Mouse (Mus musculus) embryonic facial prominence, embryonic 14.5 days (tissue): Measurements from ENCODE around the gene Pomt2. TPM values are rescaled to one million over a fixed set of nuclear protein-coding genes. Genes with fewer than 3 reads are reported as not detected.

ENCODE experiments used
- ATAC-seq: fragments of 200-750 bp; cut with Nextera tagmentation; 2 replicates; pipeline ENCODE4 v1.8.0; 2017; ENCODE audit warnings: low read depth, moderate number of reproducible peaks, moderate TSS enrichment
- DNase-seq: peaks from one replicate; pipeline ENCODE4 v3.0.0-alpha.2; 2015; ENCODE audit warnings: low spot score
- H3K27ac ChIP-seq: fragments of 300-500 bp; sonication (generic); replicated peaks from 2 replicates; pipeline ENCODE4 v1.5.1; 2014; ENCODE audit warnings: low read depth, mild to moderate bottlenecking, low read length, moderate library complexity
- H3K27me3 ChIP-seq: fragments of 300-500 bp; sonication (generic); replicated peaks from 2 replicates; pipeline ENCODE4 v1.6.1; 2014; ENCODE audit warnings: low read length; ENCODE audit not compliant: control insufficient read depth, insufficient read depth
- H3K36me3 ChIP-seq: fragments of 300-500 bp; sonication (generic); 2 replicates; pipeline ENCODE4 v1.6.1; 2014; ENCODE audit warnings: low read length, mixed read lengths; ENCODE audit not compliant: control insufficient read depth, insufficient read depth
- H3K4me1 ChIP-seq: fragments of 300-500 bp; sonication (generic); 2 replicates; pipeline ENCODE4 v1.6.1; 2014; ENCODE audit warnings: antibody characterized with exemption, low read length; ENCODE audit not compliant: control insufficient read depth, insufficient read depth
- H3K4me2 ChIP-seq: fragments of 300-500 bp; sonication (generic); 2 replicates; pipeline ENCODE4 v1.6.1; 2014; ENCODE audit warnings: low read depth, mild to moderate bottlenecking, low read length, moderate library complexity, mixed read lengths
- H3K4me3 ChIP-seq: fragments of 300-500 bp; sonication (generic); 2 replicates; pipeline ENCODE4 v1.5.1; 2014; ENCODE audit warnings: low read depth, mild to moderate bottlenecking, low read length
- H3K9ac ChIP-seq: fragments of 300-500 bp; sonication (generic); 2 replicates; pipeline ENCODE4 v1.6.1; 2014; ENCODE audit warnings: low read depth, mild to moderate bottlenecking, low read length, moderate library complexity, mixed read lengths
- H3K9me3 ChIP-seq: fragments of 300-500 bp; sonication (generic); 2 replicates; pipeline ENCODE4 v1.6.1; 2016; ENCODE audit warnings: low read length; ENCODE audit not compliant: control insufficient read depth
- WGBS: fragments of 180-500 bp; shearing (Covaris S2); extraction: QIAGEN DNeasy Blood & Tissue Kit; methylation state at CpG from one replicate; pipeline ENCODE4 v1.1.7; 2014; 5-methylcytosine and 5-hydroxymethylcytosine counted together
- polyA plus RNA-seq: library from polyadenylated mRNA; unstranded; fragments of >200 nt; fragmentation: Nextera tagmentation; extraction: Ambion mirVana; gene quantifications from 2 replicates; pipeline ENCODE4 v1.2.1, GENCODE M21; 2014

Pomt2 gene
- polyA plus RNA-seq, 1 experiment from 2014 or later: 21.3 TPM

- no peak overlapping the region for H3K4me3 ChIP-seq
- no peaks in the 10 kb centered on the region for H3K9me3 ChIP-seq
- ATAC-seq (no peak), DNase-seq (no peak)
- 64% methylated on average over 4 of the region's 4 CpGs for whole genome bisulfite sequencing
- H3K36me3 ChIP-seq: no peaks in the 10 kb centered on the region
- H3K27me3 ChIP-seq: no peaks in the 10 kb centered on the region
- no peak overlapping the region for H3K27ac ChIP-seq
- no peaks in the 10 kb centered on the region for H3K4me1 ChIP-seq
- no peak overlapping the region for H3K4me2 ChIP-seq
- H3K9ac ChIP-seq: no peak overlapping the region
Measured at GRCm38 (mm10) chr12:87089255-87089654, 58.5 kb downstream of the Pomt2 start.

- no peaks in the 10 kb centered on the region for H3K9me3 ChIP-seq
- no peak overlapping the region for H3K9ac ChIP-seq
- no peak overlapping the region for H3K4me3 ChIP-seq
- H3K27me3 ChIP-seq: no peaks in the 10 kb centered on the region
- H3K4me1 ChIP-seq: no peaks in the 10 kb centered on the region
- no peak for ATAC-seq
- H3K4me2 ChIP-seq: no peak overlapping the region
- no peaks in the 10 kb centered on the region for H3K36me3 ChIP-seq
- no peak for DNase-seq
- 40% methylated on average over 4 of the region's 4 CpGs for WGBS
- no peak overlapping the region for H3K27ac ChIP-seq
Measured at GRCm38 (mm10) chr12:87088331-87088730, 59.4 kb downstream of the Pomt2 start.

- ATAC-seq (no peak), DNase-seq (no peak)
- 49% methylated on average over 7 of the region's 7 CpGs for WGBS
- no peaks in the 10 kb centered on the region for H3K27me3 ChIP-seq
- H3K4me1 ChIP-seq: no peaks in the 10 kb centered on the region
- H3K4me3 ChIP-seq: no peak overlapping the region
- H3K27ac ChIP-seq: no peak overlapping the region
- no peaks in the 10 kb centered on the region for H3K36me3 ChIP-seq
- no peaks in the 10 kb centered on the region for H3K9me3 ChIP-seq
- H3K9ac ChIP-seq: no peak overlapping the region
- H3K4me2 ChIP-seq: no peak overlapping the region
Measured at GRCm38 (mm10) chr12:87087236-87087635, 60.5 kb downstream of the Pomt2 start.

- 78% methylated on average over 8 of the region's 8 CpGs for WGBS
- no peak overlapping the region for H3K4me2 ChIP-seq
- no peaks in the 10 kb centered on the region for H3K9me3 ChIP-seq
- no peaks in the 10 kb centered on the region for H3K4me1 ChIP-seq
- no peak for DNase-seq
- no peak overlapping the region for H3K27ac ChIP-seq
- H3K27me3 ChIP-seq: no peaks in the 10 kb centered on the region
- H3K4me3 ChIP-seq: no peak overlapping the region
- H3K9ac ChIP-seq: no peak overlapping the region
- no peaks in the 10 kb centered on the region for H3K36me3 ChIP-seq
- no peak for ATAC-seq
Measured at GRCm38 (mm10) chr12:87082797-87083196, 65.0 kb downstream of the Pomt2 start.

- Histone ChIP-seq H3K27ac (no peak overlapping the region), H3K9ac (no peak overlapping the region), H3K36me3 (no peaks in the 10 kb centered on the region), H3K4me3 (no peak overlapping the region), H3K4me1 (no peaks in the 10 kb centered on the region), H3K4me2 (no peak overlapping the region), H3K27me3 (no peaks in the 10 kb centered on the region), H3K9me3 (no peaks in the 10 kb centered on the region)
- ATAC-seq: no peak
- DNase-seq: no peak
- WGBS: 87% methylated on average over 2 of the region's 2 CpGs
Measured at GRCm38 (mm10) chr12:87076610-87077009, 71.2 kb downstream of the Pomt2 start.

GRCm38 (mm10) chr12:87070520-87070919, 77.2 kb downstream of the Pomt2 start:
- DNase-seq (no peak), ATAC-seq (no peak)
- H3K9ac ChIP-seq: no peak overlapping the region
- whole genome bisulfite sequencing: 59% methylated on average over 5 of the region's 5 CpGs
- no peaks in the 10 kb centered on the region for H3K27me3 ChIP-seq
- no peak overlapping the region for H3K4me3 ChIP-seq
- H3K4me2 ChIP-seq: no peak overlapping the region
- no peaks in the 10 kb centered on the region for H3K9me3 ChIP-seq
- no peaks in the 10 kb centered on the region for H3K36me3 ChIP-seq
- H3K4me1 ChIP-seq: no peaks in the 10 kb centered on the region
- H3K27ac ChIP-seq: no peak overlapping the region

GRCm38 (mm10) chr12:87066429-87066828, 81.3 kb downstream of the Pomt2 start:
- no peak overlapping the region for H3K9ac ChIP-seq
- H3K36me3 ChIP-seq: no peaks in the 10 kb centered on the region
- peak; percentile 33 for DNase-seq
- H3K4me1 ChIP-seq: no peaks in the 10 kb centered on the region
- H3K27ac ChIP-seq: no peak overlapping the region
- no peaks in the 10 kb centered on the region for H3K9me3 ChIP-seq
- H3K27me3 ChIP-seq: no peaks in the 10 kb centered on the region
- no peak overlapping the region for H3K4me3 ChIP-seq
- 78% methylated on average over 5 of the region's 5 CpGs for WGBS
- H3K4me2 ChIP-seq: no peak overlapping the region
- peak; percentile 44; the same call in 1 of the 2 replicates for ATAC-seq

GRCm38 (mm10) chr12:87065446-87065845, 82.3 kb downstream of the Pomt2 start:
- no peak overlapping the region for H3K4me2 ChIP-seq
- no peaks in the 10 kb centered on the region for H3K4me1 ChIP-seq
- WGBS: 86% methylated on average over 11 of the region's 11 CpGs
- DNase-seq (no peak), ATAC-seq (no peak)
- no peak overlapping the region for H3K27ac ChIP-seq
- no peak overlapping the region for H3K9ac ChIP-seq
- H3K4me3 ChIP-seq: no peak overlapping the region
- no peaks in the 10 kb centered on the region for H3K9me3 ChIP-seq
- H3K36me3 ChIP-seq: no peaks in the 10 kb centered on the region
- H3K27me3 ChIP-seq: no peaks in the 10 kb centered on the region

GRCm38 (mm10) chr12:87057066-87057465, 90.7 kb downstream of the Pomt2 start:
- Histone ChIP-seq H3K27ac (no peak overlapping the region), H3K4me2 (no peak overlapping the region), H3K9ac (no peak overlapping the region), H3K4me1 (no peaks in the 10 kb centered on the region), H3K9me3 (no peaks in the 10 kb centered on the region), H3K4me3 (no peak overlapping the region), H3K27me3 (no peaks in the 10 kb centered on the region; the same call in 1 of the 2 replicates), H3K36me3 (no peaks in the 10 kb centered on the region)
- no peak for ATAC-seq
- no peak for DNase-seq
- WGBS: 61% methylated on average over 17 of the region's 17 CpGs
